Mouse (Mus musculus): ENCODE results near the gene R3hdm4.

Gene R3hdm4

GRCm38 (mm10) chr10:79942988-79943387 lies 22.0 kb upstream of the R3hdm4 start:
- no peak for DNase-seq

- no peak for DNase-seq
Measured at GRCm38 (mm10) chr10:79940749-79941148, 19.7 kb upstream of the R3hdm4 start.

GRCm38 (mm10) chr10:79937775-79938526 lies 16.9 kb upstream of the R3hdm4 start:
- DNase-seq = no peak

GRCm38 (mm10) chr10:79936911-79937441 lies 16.0 kb upstream of the R3hdm4 start:
- DNase-seq = peak; percentile 75 to 82

GRCm38 (mm10) chr10:79936284-79936910 lies 15.4 kb upstream of the R3hdm4 start:
- DNase-seq = no peak

GRCm38 (mm10) chr10:79934794-79935569 lies 14.0 kb upstream of the R3hdm4 start:
- no peak for DNase-seq

- DNase-seq = peak; percentile 69 to 80
Measured at GRCm38 (mm10) chr10:79934272-79934721, 13.3 kb upstream of the R3hdm4 start.

GRCm38 (mm10) chr10:79933861-79934260 lies 12.9 kb upstream of the R3hdm4 start:
- peak in 1 of 2 experiments; percentile 30 for DNase-seq

- peak; percentile 50 to 60 for DNase-seq
Measured at GRCm38 (mm10) chr10:79933145-79933679, 12.2 kb upstream of the R3hdm4 start.

- DNase-seq = peak; percentile 63 to 73
Measured at GRCm38 (mm10) chr10:79932736-79933135, 11.7 kb upstream of the R3hdm4 start.

- no peak for DNase-seq
Measured at GRCm38 (mm10) chr10:79931797-79932196, 10.8 kb upstream of the R3hdm4 start.

GRCm38 (mm10) chr10:79930826-79931186 lies 9.8 kb upstream of the R3hdm4 start:
- no peak for DNase-seq

GRCm38 (mm10) chr10:79929967-79930825 lies 9.2 kb upstream of the R3hdm4 start:
- no peak for DNase-seq

- peak in 1 of 2 experiments; percentile 32 for DNase-seq
Measured at GRCm38 (mm10) chr10:79928907-79929701, 8.1 kb upstream of the R3hdm4 start.

- peak in 1 of 2 experiments; percentile 34 for DNase-seq
Measured at GRCm38 (mm10) chr10:79928030-79928694, 7.2 kb upstream of the R3hdm4 start.

GRCm38 (mm10) chr10:79927324-79928029 lies 6.5 kb upstream of the R3hdm4 start:
- peak; percentile 68 to 69 for DNase-seq

GRCm38 (mm10) chr10:79926491-79927323 lies 5.7 kb upstream of the R3hdm4 start, which contains the start of gene Arid3a:
Arid3a (plus strand) TSS chr10:79927043.
- peak; percentile 91 to 95 for DNase-seq

- DNase-seq = no peak
Measured at GRCm38 (mm10) chr10:79925785-79926490, 4.9 kb upstream of the R3hdm4 start.

Measured in cerebellum, postnatal 25 days (tissue).